Mouse (Mus musculus) heart, adult 2 months (tissue): ENCODE results near the gene Caprin2. TPM values are rescaled to one million over a fixed set of nuclear protein-coding genes. Genes with fewer than 3 reads are reported as not detected.

Experiments
- DNase-seq, 2 experiments: peaks; one replicate each; pipeline ENCODE4 v3.0.0; 2021
- H3K27ac ChIP-seq: fragments of 200-600 bp; 2 replicates; pipeline ENCODE4 v1.8.1; 2022
- H3K27me3 ChIP-seq: fragments of 200-500 bp; 2 replicates; pipeline ENCODE4 v1.6.1; 2012; ENCODE audit warnings: mild to moderate bottlenecking, low read length, inconsistent platforms, mixed read lengths; ENCODE audit not compliant: control insufficient read depth, insufficient read depth
- H3K36me3 ChIP-seq: fragments of 200-500 bp; 2 replicates; pipeline ENCODE4 v1.6.1; 2012; ENCODE audit warnings: low read length, inconsistent platforms; ENCODE audit not compliant: control insufficient read depth, insufficient read depth
- H3K4me1 ChIP-seq: fragments of 200-500 bp; 2 replicates; pipeline ENCODE4 v1.6.1; 2011; ENCODE audit warnings: low read length; ENCODE audit not compliant: control insufficient read depth, insufficient read depth
- H3K4me3 ChIP-seq: fragments of 200-600 bp; 2 replicates; pipeline ENCODE4 v1.8.1; 2022
- H3K79me2 ChIP-seq: fragments of 200-500 bp; replicated peaks from 2 replicates; pipeline ENCODE4 v1.6.1; 2012; ENCODE audit warnings: mild to moderate bottlenecking, inconsistent platforms, low read length, moderate library complexity, mixed read lengths; ENCODE audit not compliant: control insufficient read depth, insufficient read depth
- H3K9ac ChIP-seq: fragments of 200-500 bp; 2 replicates; pipeline ENCODE4 v1.6.1; 2012; ENCODE audit warnings: low read depth, mild to moderate bottlenecking, control low read depth, inconsistent platforms, low read length, mixed read lengths
- CTCF ChIP-seq: fragments of 200-600 bp; IDR thresholded peaks from 2 replicates; pipeline ENCODE4 v1.8.1; 2022; ENCODE audit warnings: antibody characterized with exemption, mild to moderate bottlenecking, moderate library complexity
- EP300 ChIP-seq: fragments of 200-500 bp; IDR thresholded peaks from 2 replicates; pipeline ENCODE4 v1.6.1; 2011; ENCODE audit warnings: low read depth, low read length, control low read depth; ENCODE audit not compliant: insufficient read depth
- POLR2A ChIP-seq: fragments of 200-500 bp; IDR thresholded peaks from 2 replicates; pipeline ENCODE4 v1.6.1; 2011; ENCODE audit warnings: mild to moderate bottlenecking, low read depth, low read length, control low read depth; ENCODE audit not compliant: insufficient read depth
- WGBS: fragments of 180-500 bp; shearing (Covaris S2); methylation state at CpG from one replicate; pipeline ENCODE4 v1.1.7; 2018; 5-methylcytosine and 5-hydroxymethylcytosine counted together
- intact Hi-C: fragments of 180-260 bp; cut with DNase I; formaldehyde crosslinking; loops from one replicate; pipeline ENCODE4 v1.15.1; 2025
- polyA plus RNA-seq: library from polyadenylated mRNA; depleted of rRNA; stranded (reverse); fragments of >200 nt; gene quantifications from 2 replicates; pipeline ENCODE4 v1.2.3, GENCODE M21; 2012; rRNA removed
- total RNA-seq, 2 experiments: library from RNA; stranded (reverse); gene quantifications; 2 replicates each; pipeline ENCODE4 v1.2.3; 2021

Gene Caprin2
- total and polyA plus RNA-seq, 3 experiments, result 4.0 to 4.2 (median 4.1) TPM

DNA sequence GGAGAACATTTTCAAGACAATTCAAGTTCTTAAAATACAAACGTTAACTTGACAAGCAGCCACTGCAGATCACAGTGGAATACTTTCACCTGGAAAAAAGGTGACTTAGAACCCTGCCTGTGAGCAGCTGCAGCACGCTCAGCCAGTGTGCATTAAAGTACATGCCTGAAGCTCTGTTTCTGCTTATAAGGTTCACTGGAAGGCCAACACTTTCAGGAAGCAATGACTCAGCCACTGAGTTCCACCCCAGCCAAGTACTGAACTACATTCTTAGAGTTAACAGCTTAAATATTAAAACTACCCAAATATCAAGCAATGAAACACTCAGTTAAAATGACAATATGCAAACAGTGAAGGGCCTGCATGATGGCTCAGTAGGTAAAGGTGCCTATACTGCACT is 84.9 kb downstream of the Caprin2 start:
- intact Hi-C loops, result no loop called here
- no peak for DNase-seq
- Histone ChIP-seq H3K27me3 (no peaks in the 10 kb centered on the region), H3K79me2 (no peaks in the 10 kb centered on the region), H3K27ac (no peak overlapping the region), H3K4me1 (no peaks in the 10 kb centered on the region), H3K36me3 (peaks cover 1% of the 10 kb centered on the region; the same call in 1 of the 2 replicates), H3K9ac (no peak overlapping the region), H3K4me3 (no peak overlapping the region)
- no peak for TF ChIP-seq EP300
- TF ChIP-seq CTCF, result no peak
- TF ChIP-seq POLR2A, result no peak
- 84% methylated on average over 2 of the region's 2 CpGs for WGBS

DNA sequence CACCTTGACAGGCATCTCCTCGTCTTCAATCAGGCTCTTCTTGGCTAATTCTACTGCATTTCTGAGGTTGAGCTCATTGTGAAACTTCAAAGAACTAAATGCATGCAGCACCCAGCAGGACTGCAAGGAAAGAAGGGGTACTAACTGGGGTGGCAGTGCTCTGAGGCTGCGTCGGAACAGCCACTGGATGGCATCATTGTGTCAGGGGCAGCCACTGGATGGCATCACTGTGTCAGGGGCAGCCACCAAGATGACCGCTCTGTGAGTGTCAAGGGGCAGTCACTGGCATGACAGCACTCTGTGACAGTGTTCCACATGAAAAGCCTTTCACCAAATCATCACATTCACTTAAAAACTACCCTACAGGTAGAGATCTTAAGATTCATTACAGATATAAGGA is 96.3 kb downstream of the Caprin2 start:
- intact Hi-C loops, result no loop called here
- 92% methylated on average over 4 of the region's 4 CpGs for WGBS
- no peak overlapping the region for H3K4me3 ChIP-seq
- no peaks in the 10 kb centered on the region for H3K4me1 ChIP-seq
- DNase-seq, result no peak
- H3K79me2 ChIP-seq, result no peaks in the 10 kb centered on the region
- H3K9ac ChIP-seq, result no peak overlapping the region
- H3K36me3 ChIP-seq, result no peaks in the 10 kb centered on the region
- no peak overlapping the region for H3K27ac ChIP-seq
- no peaks in the 10 kb centered on the region for H3K27me3 ChIP-seq
- TF ChIP-seq POLR2A, result no peak

DNA sequence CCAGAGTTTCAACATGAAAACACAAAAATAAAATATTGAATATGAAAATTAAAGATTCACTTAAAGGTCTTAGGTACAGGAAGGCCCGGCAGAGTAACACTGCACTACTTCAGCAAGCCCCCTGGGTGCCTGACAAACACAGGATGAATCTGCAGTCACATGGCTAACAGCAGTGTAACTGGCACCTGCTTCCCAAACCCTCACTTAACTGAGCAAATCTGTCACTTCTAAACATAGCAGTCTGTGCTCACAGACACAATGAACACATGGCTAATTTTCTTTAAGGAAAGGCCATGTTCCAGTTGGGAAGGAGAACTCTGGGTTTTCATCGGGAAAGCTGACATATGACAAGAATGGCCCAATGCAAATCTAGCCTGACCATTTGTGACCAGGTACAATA is 100.9 kb downstream of the Caprin2 start:
- DNase-seq, result no peak
- no peaks in the 10 kb centered on the region for H3K79me2 ChIP-seq
- no peaks in the 10 kb centered on the region for H3K36me3 ChIP-seq
- H3K27me3 ChIP-seq, result no peaks in the 10 kb centered on the region
- TF ChIP-seq CTCF (no peak), EP300 (no peak), POLR2A (no peak)
- H3K27ac ChIP-seq, result no peak overlapping the region
- intact Hi-C loops, result no loop called here
- H3K9ac ChIP-seq, result no peak overlapping the region
- no peaks in the 10 kb centered on the region for H3K4me1 ChIP-seq
- H3K4me3 ChIP-seq, result no peak overlapping the region
- 81% methylated on average over 2 of the region's 2 CpGs for WGBS

Other genes with a start within 250 kb of the Caprin2 start
- 10 to 100 TPM; 21.8 to 23.6 TPM for gene Ipo8, start 64.8 kb downstream of the Caprin2 start, total RNA-seq
- 9.9 and 17.5 TPM in 2 replicates for gene Ipo8, start 64.8 kb downstream of the Caprin2 start, polyA plus RNA-seq
- gene Sinhcaf, start 50.2 kb upstream of the Caprin2 start, total RNA-seq, result 1 to 10 TPM; 2.7 to 5.0 TPM
- gene Sinhcaf, start 50.2 kb upstream of the Caprin2 start, polyA plus RNA-seq, result 1.3 and 2.1 TPM in 2 replicates
- 10 to 100 TPM; 16.0 to 17.8 TPM for gene Dennd5b, start 205.4 kb upstream of the Caprin2 start, total RNA-seq
- 3.7 and 5.9 TPM in 2 replicates for gene Dennd5b, start 205.4 kb upstream of the Caprin2 start, polyA plus RNA-seq
- gene Gm10203, start 233.9 kb upstream of the Caprin2 start, total RNA-seq, result not detected
- not detected in 2 replicates for gene Gm10203, start 233.9 kb upstream of the Caprin2 start, polyA plus RNA-seq
- gene Etfbkmt, start 243.6 kb upstream of the Caprin2 start, total RNA-seq, result 10 to 100 TPM; 24.2 to 38.8 TPM
- gene Etfbkmt, start 243.6 kb upstream of the Caprin2 start, polyA plus RNA-seq, result 12.8 and 43.9 TPM in 2 replicates